Comparison of ENCODE assay signal across 8 mouse cellular contexts in genomic region chr17:35193881-35194843, GRCm38 (mm10). TPM values are rescaled to one million over a fixed set of nuclear protein-coding genes. Genes with fewer than 3 reads are reported as not detected.
DNase-seq lines count a peak whose midpoint lies in the region; ATAC-seq and TF ChIP-seq lines count a peak whose summit lies in the region.

TSS of gene Ltb (plus strand) at chr17:35194439.

- H3K4me2 ChIP-seq in lung, embryonic 16.5 days (ENCODE audit: low read depth, low read length), result peak within 1 kb of the TSS; percentile 70; the same call in 1 of the 2 replicates

- no peak for TF ChIP-seq EP300 in MEL (IDR thresholded peaks at IDR 0.05; ENCODE audit: low read depth in 1 of 2, low read length in 2 of 2)

- H3K27ac ChIP-seq in MEL (ENCODE audit: control insufficient read depth, low read depth, low read length), result peak within 1 kb of the TSS; percentile 17; the same call in 1 of the 2 replicates
- no peak within 1 kb of the TSS for H3K27ac ChIP-seq in hindbrain, embryonic 10.5 days
- no peak within 1 kb of the TSS for H3K27ac ChIP-seq in lung, embryonic 16.5 days (ENCODE audit: low read length)

- DNase-seq in A20 (ENCODE audit: low read depth, low spot score), result peak; percentile 96
- DNase-seq in MEL (ENCODE audit: low read depth, low spot score), result no peak
- DNase-seq in hindbrain, embryonic 10.5 days (ENCODE audit: low spot score), result no peak
- peak; percentile 70 to 86 for DNase-seq in spleen, postnatal 4 days (ENCODE audit: low spot score in 2 of 2)
- DNase-seq in ovary, postnatal 14 days (ENCODE audit: low spot score), result no peak
- DNase-seq in urinary bladder, postnatal 10 days (ENCODE audit: low spot score), result no peak
- DNase-seq in cerebellum, postnatal 25 days, result no peak

- no peak for TF ChIP-seq CTCF in MEL (IDR thresholded peaks at IDR 0.05 in 2 of 3, conservative IDR thresholded peaks at IDR 0.05 in 1 of 3; ENCODE audit: control insufficient read depth in 1 of 3, insufficient read depth in 1 of 3, low read depth in 2 of 3, low read length in 3 of 3, poor library complexity in 1 of 3, severe bottlenecking in 1 of 3)

- H3K79me2 ChIP-seq in MEL (ENCODE audit: control insufficient read depth, insufficient read depth, low read length, poor library complexity), result peaks cover 5% of the 10 kb centered on the region; the same call in 1 of the 2 replicates

- 67% methylated on average over 28 of the region's 28 CpGs for WGBS in hindbrain, embryonic 10.5 days
- 37% methylated on average over 26 of the region's 28 CpGs for WGBS in lung, embryonic 16.5 days

- H3K27me3 ChIP-seq in MEL (ENCODE audit: control insufficient read depth in 1 of 2, insufficient read depth in 2 of 2, low read length in 2 of 2), result no peaks in the 10 kb centered on the region
- H3K27me3 ChIP-seq in hindbrain, embryonic 10.5 days (ENCODE audit: insufficient read depth, poor library complexity, severe bottlenecking), result peaks cover 60% of the 10 kb centered on the region
- H3K27me3 ChIP-seq in lung, embryonic 16.5 days (ENCODE audit: control insufficient read depth, insufficient read depth, low read depth, low read length), result peaks cover 13% of the 10 kb centered on the region

- no peak for TF ChIP-seq RAD21 in MEL (IDR thresholded peaks at IDR 0.05; ENCODE audit: low read depth, low read length)

- peaks cover 0 to 24% of the 10 kb centered on the region in 2 experiments; a peak in 2 of 4 replicates for H3K36me3 ChIP-seq in MEL (ENCODE audit: control insufficient read depth in 1 of 2, insufficient read depth in 2 of 2, low read length in 2 of 2)
- H3K36me3 ChIP-seq in hindbrain, embryonic 10.5 days, result no peaks in the 10 kb centered on the region
- H3K36me3 ChIP-seq in lung, embryonic 16.5 days (ENCODE audit: control insufficient read depth, insufficient read depth, low read length), result no peaks in the 10 kb centered on the region

- peaks cover 19 to 31% of the 10 kb centered on the region in 2 experiments for H3K4me1 ChIP-seq in MEL (ENCODE audit: control insufficient read depth in 1 of 2, insufficient read depth in 2 of 2, low read length in 2 of 2)
- peaks cover 26% of the 10 kb centered on the region for H3K4me1 ChIP-seq in hindbrain, embryonic 10.5 days (replicated peaks)
- H3K4me1 ChIP-seq in lung, embryonic 16.5 days (replicated peaks; ENCODE audit: control insufficient read depth, insufficient read depth, low read length), result peaks cover 8% of the 10 kb centered on the region

- no peak for TF ChIP-seq POLR2A in MEL (IDR thresholded peaks at IDR 0.05; ENCODE audit: control insufficient read depth in 1 of 2, insufficient read depth in 1 of 2, low read depth in 1 of 2, low read length in 2 of 2, poor library complexity in 1 of 2)

- ATAC-seq in lung, embryonic 16.5 days (ENCODE audit: low read depth), result 0 out of 2 replicates have a peak, but pooled peaks have one; percentile 29

- H3K4me3 ChIP-seq in MEL (ENCODE audit: control insufficient read depth in 1 of 2, insufficient read depth in 1 of 2, low read depth in 2 of 2, low read length in 2 of 2), result peak within 1 kb of the TSS; percentile 71 to 74
- peak within 1 kb of the TSS; percentile 56; the same call in 1 of the 2 replicates for H3K4me3 ChIP-seq in hindbrain, embryonic 10.5 days
- H3K4me3 ChIP-seq in lung, embryonic 16.5 days (ENCODE audit: low read length), result peak within 1 kb of the TSS; percentile 47; the same call in 1 of the 2 replicates

- peak within 1 kb of the TSS; percentile 71 for H3K9ac ChIP-seq in MEL (ENCODE audit: control insufficient read depth, low read depth, low read length, poor library complexity, severe bottlenecking)
- peak within 1 kb of the TSS; percentile 22; the same call in 1 of the 2 replicates for H3K9ac ChIP-seq in lung, embryonic 16.5 days (ENCODE audit: low read length)

- H3K9me3 ChIP-seq in MEL (replicated peaks; ENCODE audit: insufficient read depth, low read length), result no peaks in the 10 kb centered on the region
- no peaks in the 10 kb centered on the region for H3K9me3 ChIP-seq in hindbrain, embryonic 10.5 days
- H3K9me3 ChIP-seq in lung, embryonic 16.5 days (ENCODE audit: control insufficient read depth, low read length), result no peaks in the 10 kb centered on the region

TF ChIP-seq in MEL, 35 proteins besides CTCF, POLR2A, EP300 and RAD21:
- TF ChIP-seq POLR2AphosphoS5 (IDR thresholded peaks at IDR 0.05; ENCODE audit: borderline replicate concordance, low read depth, low read length) (no peak), TCF12 (IDR thresholded peaks at IDR 0.05; ENCODE audit: low read depth, low read length) (no peak), MXI1 (IDR thresholded peaks at IDR 0.05; ENCODE audit: low read depth, low read length) (no peak), MEF2A (IDR thresholded peaks at IDR 0.05; ENCODE audit: extremely low read depth, insufficient replicate concordance, low read depth, low read length, poor library complexity, severe bottlenecking) (no peak), RCOR1 (IDR thresholded peaks at IDR 0.05; ENCODE audit: low read depth, low read length) (no peak), GATA1 (IDR thresholded peaks at IDR 0.05; ENCODE audit: low read depth, low read length) (no peak), MYC (IDR thresholded peaks at IDR 0.05; ENCODE audit: low read depth, low read length) (no peak), USF2 (IDR thresholded peaks at IDR 0.05; ENCODE audit: borderline replicate concordance in 1 of 2, insufficient read depth in 1 of 2, low read depth in 1 of 2, low read length in 2 of 2) (no peak), ETS1 (IDR thresholded peaks at IDR 0.05; ENCODE audit: low read depth, low read length) (no peak), GABPA (IDR thresholded peaks at IDR 0.05; ENCODE audit: low read depth, low read length) (no peak), CHD2 (IDR thresholded peaks at IDR 0.05; ENCODE audit: low read length) (no peak), ZMIZ1 (IDR thresholded peaks at IDR 0.05; ENCODE audit: low read depth, low read length) (no peak), E2F4 (IDR thresholded peaks at IDR 0.05; ENCODE audit: borderline replicate concordance, low read depth, low read length) (no peak), MAZ (IDR thresholded peaks at IDR 0.05; ENCODE audit: low read depth, low read length) (no peak)
TF ChIP-seq in MEL: peak in this region for 0.

RNA-seq across cellular contexts. Expression of gene Ltb, which starts in this region (rescaled TPM):
- total RNA-seq in MEL (2012; rRNA removed), result 0.75 and 1.1 TPM in 2 replicates
- polyA plus RNA-seq in MEL (2012; ENCODE audit: insufficient read depth in 1 of 2, insufficient read length in 2 of 2, low read depth in 1 of 2, low replicate concordance in 2 of 2, missing spikeins in 1 of 2), result 1 to 10 TPM in 1 of 2 experiments, not detected in 1; 1.5 TPM
- polyA plus RNA-seq in hindbrain, embryonic 10.5 days (2016; fragmentation: Nextera tagmentation; extraction: Ambion mirVana), result 0.17 and 0.19 TPM in 2 replicates
- polyA plus RNA-seq in lung, embryonic 16.5 days (2015; fragmentation: Nextera tagmentation; extraction: Ambion mirVana), result 1.0 and 1.5 TPM in 2 replicates

Comparison
In these comparisons a context has a peak if more than half of its experiments do, and no peak if none do; other contexts are left out.
1. DNase-seq: peak in A20 (single experiment) and spleen, postnatal 4 days (2 of 2); none in MEL (single experiment), hindbrain, embryonic 10.5 days (single experiment), ovary, postnatal 14 days (single experiment), urinary bladder, postnatal 10 days (single experiment) and cerebellum, postnatal 25 days (0 of 2).
2. Peak in every context shown above with its lines, with median percentiles within 50 percentile points of each other: H3K4me3 ChIP-seq.